Mouse (Mus musculus): ENCODE results near the gene Phactr4. TPM values are rescaled to one million over a fixed set of nuclear protein-coding genes. Genes with fewer than 3 reads are reported as not detected.
A peak's percentile ranks its signal among the peaks of the same experiment; 100 is the strongest.

Phactr4 gene
- total and polyA plus RNA-seq, 2 experiments from 2014 or later: 4.8 TPM

DNA sequence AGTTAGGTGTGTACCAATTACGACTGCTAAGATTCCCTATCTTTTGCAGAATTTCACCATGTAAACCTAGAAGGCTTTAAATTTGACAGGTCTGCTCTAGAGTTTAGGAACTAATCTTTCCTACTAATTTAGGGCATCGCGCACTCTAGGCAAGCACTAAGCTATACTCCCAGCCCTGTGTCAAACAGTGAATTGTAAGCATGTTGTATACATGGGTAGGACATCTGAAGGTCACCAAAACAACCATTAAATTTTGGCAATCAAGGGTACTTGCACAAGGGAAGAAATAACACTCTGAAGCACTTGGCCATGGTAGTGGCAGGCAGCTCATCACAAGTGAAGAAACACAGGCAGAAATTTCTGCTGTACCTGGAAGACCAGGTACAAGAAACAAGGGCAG, 71.4 kb downstream of the Phactr4 start:
- ATAC-seq (ENCODE audit: low FRiP score): no peak
- no peak overlapping the region for H3K27ac ChIP-seq (ENCODE audit: low read depth, low read length)
- TF ChIP-seq CTCF (IDR thresholded peaks at IDR 0.05): no peak
- no peaks in the 10 kb centered on the region for H3K4me1 ChIP-seq (ENCODE audit: insufficient read depth, low read length)
- H3K9me3 ChIP-seq (ENCODE audit: low read length): no peaks in the 10 kb centered on the region
- no peaks in the 10 kb centered on the region for H3K27me3 ChIP-seq (ENCODE audit: insufficient read depth, low read length)
- 70% methylated on average over 3 of the region's 3 CpGs for WGBS
- no peak for DNase-seq (ENCODE audit: low spot score)
- H3K4me2 ChIP-seq (ENCODE audit: low read depth, low read length, poor library complexity, severe bottlenecking): no peak overlapping the region
- H3K4me3 ChIP-seq (ENCODE audit: low read depth, low read length): no peak overlapping the region
- H3K36me3 ChIP-seq (ENCODE audit: insufficient read depth, low read length): no peaks in the 10 kb centered on the region
- no peak overlapping the region for H3K9ac ChIP-seq (replicated peaks; ENCODE audit: low read length, poor library complexity, severe bottlenecking)

DNA sequence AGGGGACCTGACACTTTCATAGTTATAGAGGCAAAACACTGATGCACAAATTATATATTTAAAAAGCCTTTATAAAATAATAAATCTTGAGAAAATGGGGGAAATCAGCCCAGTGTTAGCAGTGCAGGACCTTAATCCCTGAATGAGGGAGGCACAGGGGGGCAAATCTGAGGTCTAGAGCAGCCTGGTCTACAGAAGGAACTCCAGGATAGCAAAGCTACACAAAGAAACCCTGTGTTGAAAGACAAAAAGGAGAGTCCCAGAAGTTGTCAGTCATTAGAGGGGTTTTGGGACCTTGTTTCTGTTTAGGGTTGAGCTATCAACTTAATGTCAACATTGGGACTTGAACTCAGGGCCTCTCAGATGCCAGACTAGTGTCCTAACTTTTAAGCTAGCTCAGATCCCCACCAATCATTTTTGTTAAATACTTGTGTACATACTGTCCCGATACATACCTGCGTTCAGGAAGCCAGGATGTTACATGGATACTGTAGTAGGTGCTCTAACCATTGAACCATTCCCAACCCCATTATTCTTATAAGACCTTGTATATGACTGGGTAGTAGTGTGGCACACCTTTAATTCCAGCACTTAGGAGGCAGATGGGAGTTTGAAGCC, 72.1 kb downstream of the Phactr4 start:
- Histone ChIP-seq H3K27ac (ENCODE audit: low read depth, low read length) (no peak overlapping the region), H3K4me2 (ENCODE audit: low read depth, low read length, poor library complexity, severe bottlenecking) (no peak overlapping the region)
- 42% methylated on average over 2 of the region's 2 CpGs for WGBS

DNA sequence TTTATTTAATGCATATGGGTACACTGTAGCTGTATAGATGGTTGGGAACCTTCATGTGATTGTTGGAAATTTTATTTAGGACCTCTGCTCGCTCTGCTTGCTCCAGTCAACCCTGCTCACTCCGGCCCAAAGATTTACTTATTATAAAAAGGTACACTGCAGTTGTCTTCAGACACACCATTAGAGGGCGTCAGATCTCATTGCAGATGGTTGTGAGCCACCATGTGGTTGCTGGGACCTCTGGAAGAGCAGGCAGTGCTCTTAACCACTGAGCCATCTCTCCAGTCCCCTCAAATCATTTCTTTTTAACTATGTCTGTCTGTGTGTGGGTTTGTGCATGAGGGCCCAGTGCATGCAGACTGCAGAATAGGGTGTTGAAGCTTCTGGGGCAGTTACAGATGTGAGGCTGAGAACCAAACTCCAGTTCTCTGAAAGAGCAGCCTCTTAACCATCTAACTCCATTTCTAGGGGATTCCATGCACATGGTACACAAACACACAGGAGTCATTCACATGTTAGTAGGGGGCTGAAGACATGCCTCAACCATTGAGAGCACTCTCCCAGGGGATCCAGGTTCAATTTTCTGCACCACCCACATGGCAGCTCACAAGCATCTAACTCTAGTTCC, 72.7 kb downstream of the Phactr4 start:
- peak; percentile 31 for TF ChIP-seq CTCF (IDR thresholded peaks at IDR 0.05)
- Histone ChIP-seq H3K36me3 (ENCODE audit: insufficient read depth, low read length) (no peaks in the 10 kb centered on the region), H3K27me3 (ENCODE audit: insufficient read depth, low read length) (no peaks in the 10 kb centered on the region), H3K4me1 (ENCODE audit: insufficient read depth, low read length) (0 out of 2 replicates have a peak, but pooled peaks cover 2% of the 10 kb centered on the region), H3K27ac (ENCODE audit: low read depth, low read length) (no peak overlapping the region), H3K9ac (replicated peaks; ENCODE audit: low read length, poor library complexity, severe bottlenecking) (no peak overlapping the region), H3K4me3 (ENCODE audit: low read depth, low read length) (no peak overlapping the region), H3K9me3 (ENCODE audit: low read length) (no peaks in the 10 kb centered on the region), H3K4me2 (ENCODE audit: low read depth, low read length, poor library complexity, severe bottlenecking) (no peak overlapping the region)
- DNase-seq (ENCODE audit: low spot score) (no peak), ATAC-seq (ENCODE audit: low FRiP score) (no peak)
- WGBS: 63% methylated on average over 3 of the region's 3 CpGs

More for the DNA sequence above, 72.1 kb downstream of the Phactr4 start:
- Histone ChIP-seq H3K27me3 (ENCODE audit: insufficient read depth, low read length) (no peaks in the 10 kb centered on the region), H3K9me3 (ENCODE audit: low read length) (no peaks in the 10 kb centered on the region), H3K4me3 (ENCODE audit: low read depth, low read length) (no peak overlapping the region), H3K4me1 (ENCODE audit: insufficient read depth, low read length) (no peaks in the 10 kb centered on the region), H3K36me3 (ENCODE audit: insufficient read depth, low read length) (no peaks in the 10 kb centered on the region), H3K9ac (replicated peaks; ENCODE audit: low read length, poor library complexity, severe bottlenecking) (no peak overlapping the region)
- no peak for TF ChIP-seq CTCF (IDR thresholded peaks at IDR 0.05)
- ATAC-seq (ENCODE audit: low FRiP score) (no peak), DNase-seq (ENCODE audit: low spot score) (no peak)

DNA sequence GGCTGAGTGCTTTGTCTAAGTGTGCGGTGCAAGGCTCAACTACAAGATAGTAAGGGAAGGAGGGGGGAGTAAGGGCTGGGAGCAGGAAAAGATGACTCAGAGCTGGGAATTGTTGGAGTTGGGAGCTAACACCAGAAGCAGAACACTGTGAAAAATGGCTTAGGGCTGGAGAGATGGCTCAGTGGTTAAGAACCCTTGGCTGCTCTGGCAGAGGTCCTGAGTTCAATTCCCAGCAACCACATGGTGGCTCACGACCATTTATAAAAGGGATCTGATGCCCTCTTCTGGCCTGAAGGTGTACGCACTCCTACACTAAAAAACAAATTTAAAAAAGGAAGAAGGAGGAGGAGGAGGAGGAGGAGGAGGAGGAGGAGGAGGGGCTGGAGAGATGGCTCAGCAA, 75.6 kb downstream of the Phactr4 start:
- Histone ChIP-seq H3K4me2 (ENCODE audit: low read depth, low read length, poor library complexity, severe bottlenecking) (no peak overlapping the region), H3K9me3 (ENCODE audit: low read length) (no peaks in the 10 kb centered on the region), H3K9ac (replicated peaks; ENCODE audit: low read length, poor library complexity, severe bottlenecking) (no peak overlapping the region), H3K4me1 (ENCODE audit: insufficient read depth, low read length) (peaks cover 7% of the 10 kb centered on the region; the same call in 1 of the 2 replicates), H3K27me3 (ENCODE audit: insufficient read depth, low read length) (no peaks in the 10 kb centered on the region), H3K4me3 (ENCODE audit: low read depth, low read length) (no peak overlapping the region), H3K27ac (ENCODE audit: low read depth, low read length) (no peak overlapping the region), H3K36me3 (ENCODE audit: insufficient read depth, low read length) (no peaks in the 10 kb centered on the region)
- ATAC-seq (ENCODE audit: low FRiP score) (no peak), DNase-seq (ENCODE audit: low spot score) (no peak)
- no peak for TF ChIP-seq CTCF (IDR thresholded peaks at IDR 0.05)
- WGBS: 61% methylated on average over 3 of the region's 3 CpGs

DNA sequence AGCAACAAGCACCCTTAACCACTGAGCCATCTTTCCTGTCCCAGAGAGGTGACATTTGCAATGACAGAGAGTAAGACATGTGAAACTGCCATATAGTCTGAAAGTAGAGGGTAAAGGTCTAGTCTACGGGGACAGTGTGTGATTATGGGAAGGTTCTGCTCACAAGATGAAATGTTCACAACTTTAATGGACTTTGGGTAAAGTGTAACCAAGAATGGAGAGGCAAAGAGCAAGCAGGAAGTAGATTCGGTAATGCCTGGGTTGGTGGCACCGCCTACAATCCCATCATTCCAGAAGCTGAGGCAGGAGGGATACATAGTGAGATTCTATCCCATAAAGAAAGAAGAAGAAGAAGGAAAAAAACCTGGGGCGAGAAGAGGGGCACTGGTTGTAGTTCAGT, 76.0 kb downstream of the Phactr4 start:
- Histone ChIP-seq H3K4me3 (ENCODE audit: low read depth, low read length) (no peak overlapping the region), H3K4me2 (ENCODE audit: low read depth, low read length, poor library complexity, severe bottlenecking) (no peak overlapping the region; the same call in 1 of the 2 replicates), H3K4me1 (ENCODE audit: insufficient read depth, low read length) (peaks cover 7% of the 10 kb centered on the region; the same call in 1 of the 2 replicates), H3K9ac (replicated peaks; ENCODE audit: low read length, poor library complexity, severe bottlenecking) (0 out of 2 replicates have a peak overlapping the region, but pooled peaks have one; percentile 15), H3K9me3 (ENCODE audit: low read length) (no peaks in the 10 kb centered on the region), H3K36me3 (ENCODE audit: insufficient read depth, low read length) (no peaks in the 10 kb centered on the region), H3K27ac (ENCODE audit: low read depth, low read length) (no peak overlapping the region), H3K27me3 (ENCODE audit: insufficient read depth, low read length) (no peaks in the 10 kb centered on the region)
- TF ChIP-seq CTCF (IDR thresholded peaks at IDR 0.05): no peak
- DNase-seq (ENCODE audit: low spot score): no peak
- no peak for ATAC-seq (ENCODE audit: low FRiP score)
- 87% methylated on average over 4 of the region's 4 CpGs for WGBS

DNA sequence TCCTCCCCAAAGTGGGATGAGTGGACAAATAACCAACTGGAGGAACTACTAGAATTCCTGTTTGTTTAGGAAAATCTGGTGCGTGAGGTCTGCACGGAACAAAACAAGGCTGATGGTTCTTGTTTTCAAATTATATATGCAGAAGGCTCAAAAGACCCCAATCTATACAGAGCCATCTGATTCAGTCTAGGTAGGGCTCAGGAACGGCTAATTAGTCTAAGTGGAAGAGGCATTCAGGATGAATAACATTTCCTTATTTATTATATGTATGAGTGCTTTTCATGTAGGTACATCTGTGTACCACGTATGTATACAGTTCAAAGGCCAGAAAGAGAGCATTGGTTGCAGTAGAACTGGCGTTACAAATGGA, 76.5 kb downstream of the Phactr4 start:
- Histone ChIP-seq H3K27ac (ENCODE audit: low read depth, low read length) (no peak overlapping the region), H3K4me1 (ENCODE audit: insufficient read depth, low read length) (peaks cover 7% of the 10 kb centered on the region; the same call in 1 of the 2 replicates), H3K4me2 (ENCODE audit: low read depth, low read length, poor library complexity, severe bottlenecking) (peak overlapping the region; percentile 96; the same call in 1 of the 2 replicates), H3K4me3 (ENCODE audit: low read depth, low read length) (peak overlapping the region; percentile 83), H3K9me3 (ENCODE audit: low read length) (no peaks in the 10 kb centered on the region), H3K9ac (replicated peaks; ENCODE audit: low read length, poor library complexity, severe bottlenecking) (0 out of 2 replicates have a peak overlapping the region, but pooled peaks have one; percentile 15), H3K27me3 (ENCODE audit: insufficient read depth, low read length) (no peaks in the 10 kb centered on the region), H3K36me3 (ENCODE audit: insufficient read depth, low read length) (no peaks in the 10 kb centered on the region)
- DNase-seq (ENCODE audit: low spot score): no peak
- ATAC-seq (ENCODE audit: low FRiP score): no peak
- TF ChIP-seq CTCF (IDR thresholded peaks at IDR 0.05): no peak
- WGBS: 46% methylated on average over 5 of the region's 5 CpGs
